Mouse (Mus musculus) myocyte (in vitro differentiated cells): ENCODE measurements at regions not wholly inside any gene's neighbourhood (a gene's known extent, or its start where the extent isn't known, plus 50 kb on each side); places are given as distances from the start of the nearest gene placed in this dataset.

Experiments
- E2F4 ChIP-seq: IDR thresholded peaks from one replicate; pipeline ENCODE4 v1.6.1; 2011; ENCODE audit warnings: mild to moderate bottlenecking, control low read depth, moderate library complexity; ENCODE audit not compliant: insufficient read depth
- MYOG ChIP-seq, 3 experiments: IDR thresholded peaks; one replicate each; pipeline ENCODE4 v1.6.1; 2011; ENCODE audit warnings: control low read depth in 2 of 3, low read depth in 2 of 3, mild to moderate bottlenecking in 2 of 3; ENCODE audit not compliant: insufficient read length in 2 of 3, control insufficient read depth in 1 of 3, insufficient read depth in 1 of 3
- POLR2A ChIP-seq: IDR thresholded peaks from one replicate; pipeline ENCODE4 v1.6.1; 2011; ENCODE audit warnings: low read depth, mild to moderate bottlenecking, control low read depth, moderate library complexity; ENCODE audit not compliant: insufficient read length

DNA sequence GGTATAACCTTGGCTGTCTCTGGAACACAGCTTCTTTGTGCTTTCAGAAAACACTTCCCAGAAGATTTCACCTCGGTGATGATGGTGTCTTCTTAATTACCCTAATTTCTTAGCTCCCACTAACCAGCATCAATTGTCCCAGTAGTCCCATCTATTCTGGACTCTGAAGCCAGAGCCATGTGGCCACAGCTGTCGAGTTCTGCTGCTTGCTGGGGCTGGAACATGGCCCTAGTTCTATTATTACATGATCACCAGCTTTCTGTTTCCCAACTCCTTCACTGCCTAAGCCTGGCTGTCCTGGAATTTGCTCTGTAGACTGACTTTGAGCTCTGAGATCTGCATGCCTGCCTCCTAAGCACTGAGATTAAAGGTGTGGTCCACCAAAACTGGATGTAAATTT lies 145.6 kb upstream of the Samsn1 start:
- TF ChIP-seq POLR2A (no peak), E2F4 (no peak), MYOG (IDR thresholded peaks at IDR 0.05; ENCODE audit: control insufficient read depth in 1 of 3, insufficient read depth in 1 of 3, insufficient read length in 2 of 3, low read depth in 2 of 3) (no peak)
